Mouse (Mus musculus) left cerebral cortex, postnatal 14 days (tissue): ENCODE results near the gene Spn. TPM values are rescaled to one million over a fixed set of nuclear protein-coding genes. Genes with fewer than 3 reads are reported as not detected.
"Not testable (repeated sequence)": the region's sequence is repeated elsewhere in the genome, so short reads cannot be mapped to it uniquely, and the experiment has no call there.

Experiments
- DNase-seq, 2 experiments: peaks; one replicate each; pipeline ENCODE4 v3.0.0; 2021 to 2022; ENCODE audit warnings: low spot score in 2 of 2, mixed read lengths in 1 of 2
- intact Hi-C: fragments of 180-260 bp; cut with DNase I; formaldehyde crosslinking; loops from one replicate; pipeline ENCODE4 v1.15.1; 2025
- long read RNA-seq, 2 experiments: library from polyadenylated mRNA; stranded (forward); transcript quantifications; one replicate each; pipeline ENCODE4 v2.0.0; 2021
- total RNA-seq, 2 experiments: library from RNA; stranded (reverse); gene quantifications; 2 replicates each; pipeline ENCODE4 v1.2.3; 2021

The Spn gene
- under 1 TPM in 1 of 2 experiments, not detected in 1; 0.11 TPM for total RNA-seq
- long read RNA-seq, experiment 1, result 0 reads
- long read RNA-seq, experiment 2, result 0 reads

DNA sequence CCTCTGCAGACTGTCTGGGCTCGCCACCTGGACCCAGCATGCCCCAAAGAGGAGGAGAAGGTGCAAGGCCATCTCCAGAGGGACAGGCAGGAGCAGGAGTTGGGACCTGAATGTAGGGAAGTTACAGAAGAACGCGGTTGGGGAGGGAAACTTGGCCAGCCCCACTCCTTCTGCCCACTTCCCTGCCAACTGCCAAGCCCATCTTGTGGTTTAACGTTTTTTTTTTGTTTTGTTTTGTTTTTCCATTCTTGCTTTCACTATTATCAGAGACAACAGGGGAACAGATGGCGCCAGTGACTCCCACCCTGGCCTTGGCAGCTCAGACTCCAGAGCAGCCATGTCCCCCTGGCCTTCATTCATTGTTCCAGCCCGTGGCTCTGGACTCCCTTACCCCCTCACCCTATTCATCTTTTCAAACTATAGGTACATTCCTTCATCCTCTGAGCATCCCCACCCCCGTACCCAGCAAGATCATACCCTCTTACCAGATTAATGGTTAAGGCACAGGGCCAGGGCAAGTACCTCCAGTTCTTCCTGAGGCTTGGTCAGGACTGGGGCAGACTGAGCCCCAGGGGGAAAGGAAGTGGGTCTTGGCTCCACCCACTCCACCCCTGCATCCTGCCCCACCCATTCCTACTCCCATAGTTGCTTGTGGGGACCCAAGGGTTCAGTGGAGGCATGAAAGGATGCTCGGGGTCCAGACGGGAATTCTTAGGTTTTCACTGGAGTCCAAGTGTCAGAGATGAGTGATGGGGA, at the start of gene Spn:
Spn (minus strand) TSS at position 562 of the 756 bp plus-strand sequence.
- DNase-seq, result no peak
- intact Hi-C loops, result no loop called here

DNA sequence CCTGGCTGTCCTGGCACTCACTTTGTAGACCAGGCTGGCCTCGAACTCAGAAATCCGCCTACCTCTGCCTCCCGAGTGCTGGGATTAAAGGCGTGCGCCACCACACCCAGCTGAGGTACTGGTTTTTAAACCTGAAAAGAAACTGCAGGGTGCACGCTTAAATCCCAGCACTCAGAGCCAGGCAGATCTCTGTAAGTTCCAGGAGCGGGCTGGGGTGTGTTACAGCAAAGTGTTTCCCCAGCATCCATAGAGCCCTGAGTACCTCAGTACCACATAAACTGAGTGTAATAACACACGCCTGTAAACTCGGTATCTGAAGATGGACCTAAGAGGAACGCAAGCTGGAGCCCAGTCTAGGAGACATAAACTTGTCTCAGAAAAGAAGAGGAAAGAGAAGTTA, 49.7 kb upstream of the Spn start:
- intact Hi-C loops, result no loop called here
- no peak for DNase-seq

DNA sequence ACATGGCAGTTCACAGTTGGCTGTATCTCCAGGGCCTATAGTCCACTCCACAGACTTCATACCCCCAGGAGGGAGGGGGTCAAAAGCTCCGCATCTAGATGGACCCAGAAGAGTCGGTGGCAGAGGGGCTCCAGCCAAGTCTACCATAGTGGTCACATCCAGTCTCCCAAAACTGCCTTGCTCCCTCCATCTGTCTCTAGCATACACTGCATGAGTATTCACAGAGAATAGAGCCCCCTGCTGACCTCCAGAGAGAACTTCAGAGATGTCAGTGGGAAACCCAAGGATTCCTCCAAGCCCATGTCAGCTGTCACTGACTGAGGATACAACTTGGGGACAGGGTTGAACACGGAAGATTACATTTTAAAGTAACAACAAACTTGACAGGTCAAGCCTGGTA, 48.0 kb upstream of the Spn start:
- intact Hi-C loops, result loop anchor here (2.0 kb wide), 1 partner anchor 69 kb away; no protein-coding TSS in a partner anchor
- DNase-seq, result no peak

DNA sequence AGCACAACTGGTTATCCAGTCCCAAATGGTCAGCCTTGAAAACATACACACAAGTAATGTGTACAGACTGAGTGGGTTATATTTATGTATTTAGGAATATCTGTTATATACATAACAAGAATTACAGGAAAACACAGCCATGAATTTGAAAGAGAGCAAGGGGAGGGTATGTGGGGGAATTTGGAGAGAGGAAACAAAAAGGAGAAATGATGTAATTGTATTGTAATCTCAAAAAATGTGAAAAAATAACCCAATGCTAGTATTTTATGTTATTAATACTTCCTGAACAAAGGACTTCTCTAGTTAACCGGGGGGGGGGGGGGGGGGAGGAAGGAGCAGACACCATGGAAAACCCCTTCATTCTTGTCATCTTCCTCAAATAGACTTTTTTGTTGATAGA, 47.1 kb upstream of the Spn start:
- no peak for DNase-seq
- intact Hi-C loops, result loop anchor here (2.0 kb wide), 1 partner anchor 68 kb away; no protein-coding TSS in a partner anchor

DNA sequence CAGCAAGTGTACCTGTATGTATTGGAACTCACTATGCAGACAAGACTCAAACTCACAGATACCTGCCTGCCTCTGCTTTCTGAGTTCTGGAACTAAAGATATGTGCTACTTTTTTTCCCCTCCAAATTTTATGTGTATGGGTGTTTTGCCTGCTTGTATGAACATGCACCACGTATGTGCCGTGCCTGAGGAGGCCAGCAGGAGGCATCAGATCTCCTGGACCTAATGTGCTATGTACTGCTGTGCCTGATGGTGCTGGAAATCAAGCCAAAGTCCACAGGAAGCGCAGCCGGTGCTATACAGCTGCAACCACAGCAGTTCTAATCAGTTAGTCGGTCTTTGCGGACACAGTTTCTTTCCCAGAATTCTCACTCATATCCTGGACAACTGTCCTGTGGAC, 46.2 kb upstream of the Spn start:
- DNase-seq, result no peak
- intact Hi-C loops, result loop anchor here (2.0 kb wide), 1 partner anchor 67 kb away; no protein-coding TSS in a partner anchor

DNA sequence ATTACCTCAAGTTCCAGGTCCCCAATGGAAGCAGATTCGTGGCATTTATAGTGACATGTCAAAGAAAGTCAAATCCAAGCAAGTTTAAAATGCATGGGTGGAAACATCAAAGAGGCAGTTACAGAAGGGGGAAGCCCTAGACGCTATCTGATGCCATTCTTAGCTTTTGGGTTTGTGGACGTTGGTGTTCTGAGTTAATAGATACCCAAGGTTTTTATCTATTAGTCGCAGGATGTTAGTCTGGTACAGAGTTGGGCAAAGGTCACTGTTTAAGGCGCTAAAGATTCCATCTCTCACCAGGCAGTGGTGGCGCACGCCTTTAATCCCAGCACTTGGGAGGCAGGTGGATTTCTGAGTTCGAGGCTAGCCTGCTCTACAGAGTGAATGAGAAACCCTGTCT, 45.7 kb upstream of the Spn start:
- intact Hi-C loops, result no loop called here
- no peak for DNase-seq

DNA sequence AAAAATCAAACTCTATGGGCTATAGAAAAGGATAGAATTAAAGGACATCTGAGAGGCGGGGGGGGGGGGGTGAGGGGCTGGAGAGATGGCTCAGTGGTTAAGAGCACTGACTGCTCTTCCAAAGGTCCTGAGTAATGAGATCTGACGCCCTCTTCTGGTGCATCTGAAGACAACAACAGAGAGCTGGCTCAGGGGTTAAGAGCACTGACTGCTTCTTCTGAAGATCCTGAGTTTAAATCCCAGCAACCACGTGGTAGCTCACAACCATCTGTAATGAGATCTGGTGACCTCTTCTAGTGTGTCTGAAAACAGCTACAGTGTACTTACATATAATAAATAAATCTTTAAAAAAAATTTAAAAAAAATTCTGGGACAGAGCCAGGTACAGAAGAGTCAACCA, 44.1 kb upstream of the Spn start:
- intact Hi-C loops, DNase-seq: not testable (repeated sequence)

DNA sequence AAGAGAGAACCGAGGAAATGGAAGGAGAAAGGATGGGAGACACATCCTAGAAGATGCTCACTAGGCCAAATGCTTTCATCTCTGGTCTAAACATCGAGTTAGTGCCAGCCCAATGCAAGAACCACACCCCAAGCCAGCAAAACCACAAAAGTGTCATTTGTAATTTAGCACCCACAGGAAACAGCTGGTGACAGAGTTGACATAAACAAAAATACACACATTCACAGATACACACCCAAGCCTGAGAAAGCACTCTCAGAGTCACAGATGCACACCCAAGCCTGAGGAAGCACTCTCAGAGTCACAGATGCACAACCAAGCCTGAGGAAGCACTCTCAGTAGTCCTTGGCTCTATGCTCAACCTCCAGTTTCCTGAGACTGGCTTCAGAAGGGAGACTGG, 43.2 kb upstream of the Spn start:
- DNase-seq, result no peak
- intact Hi-C loops, result no loop called here

DNA sequence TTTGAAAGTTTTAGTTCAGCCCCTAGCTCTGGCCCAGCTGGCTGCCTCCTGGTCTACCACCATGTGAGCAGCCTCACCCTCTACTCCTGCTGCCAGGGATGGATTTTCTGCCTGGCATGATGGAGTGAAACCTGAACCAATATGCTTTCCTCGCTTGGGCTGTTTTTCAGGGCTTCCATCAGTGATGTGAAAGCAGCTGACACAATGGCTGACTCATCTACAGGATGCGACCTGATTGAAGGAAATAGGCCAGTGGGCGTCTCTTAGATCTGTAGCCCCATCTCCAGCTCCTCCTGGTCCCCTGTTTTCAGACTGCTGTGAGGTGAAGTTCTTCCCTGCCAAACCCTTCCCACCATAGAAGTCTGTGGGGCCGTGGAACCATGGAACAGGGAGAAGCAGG, 39.3 kb upstream of the Spn start:
- DNase-seq, result no peak
- intact Hi-C loops, result loop anchor here (5.0 kb wide), 1 partner anchor 35 kb away; no protein-coding TSS in a partner anchor

DNA sequence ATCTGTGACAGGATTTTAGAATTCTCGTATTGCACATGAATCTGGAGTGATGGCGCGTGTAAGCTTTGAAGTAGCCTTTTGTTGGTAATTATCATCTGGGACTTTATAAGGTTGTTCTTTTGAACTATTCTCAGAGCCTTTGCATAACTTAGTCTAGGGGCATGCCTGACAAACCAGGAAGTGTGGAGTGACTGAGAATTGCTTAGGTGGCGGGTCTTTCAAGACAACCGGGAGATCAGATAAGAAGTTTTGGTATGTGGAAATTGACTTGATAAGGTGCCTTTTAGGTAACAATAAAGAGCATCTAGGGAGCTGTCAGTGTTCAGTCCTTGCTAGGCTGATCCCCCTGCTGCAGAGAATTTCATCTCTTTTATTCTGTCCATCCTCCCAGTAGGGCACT, 28.9 kb upstream of the Spn start:
- no peak for DNase-seq
- intact Hi-C loops, result no loop called here

DNA sequence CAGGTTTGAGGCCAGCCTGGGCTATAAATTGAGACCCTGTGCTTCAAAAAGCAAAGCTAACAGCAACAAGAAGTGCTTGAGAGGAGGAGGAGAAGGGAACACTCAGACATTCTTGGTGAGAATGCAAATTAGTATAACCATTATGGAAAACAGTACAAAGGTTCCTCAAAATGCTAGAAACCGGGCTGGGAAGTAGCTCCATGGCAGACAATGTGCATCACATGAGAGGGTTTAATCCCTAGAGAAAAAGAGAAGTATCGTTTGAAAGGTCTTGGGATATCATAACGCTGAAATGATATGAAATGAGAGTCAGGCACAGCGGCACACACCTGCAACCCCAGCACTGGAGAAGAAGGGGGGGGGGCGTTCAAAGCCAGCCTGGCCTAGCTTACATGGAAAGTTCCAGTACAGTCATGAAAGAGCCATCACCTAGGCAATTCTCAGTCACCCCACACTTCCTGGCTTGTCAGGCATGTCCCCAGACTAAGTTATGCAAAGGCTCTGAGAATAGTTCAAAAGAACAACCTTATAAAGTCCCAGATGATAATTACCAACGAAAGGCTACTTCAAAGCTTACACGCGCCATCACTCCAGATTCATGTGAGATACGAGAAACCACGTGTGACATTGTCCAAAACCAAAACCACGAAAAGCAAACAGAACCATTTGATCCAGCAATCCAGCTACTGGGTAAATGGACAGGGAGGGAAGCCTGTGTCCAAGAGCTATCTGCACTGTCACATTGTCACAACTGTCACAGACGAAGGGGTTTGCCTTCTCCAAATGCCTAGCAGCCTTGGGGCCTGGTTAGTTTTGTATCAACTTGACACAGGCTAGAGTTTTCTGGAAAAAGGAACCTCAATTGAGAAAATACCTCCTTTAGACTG, 28.2 kb upstream of the Spn start:
- DNase-seq, result no peak
- intact Hi-C loops, result no loop called here

DNA sequence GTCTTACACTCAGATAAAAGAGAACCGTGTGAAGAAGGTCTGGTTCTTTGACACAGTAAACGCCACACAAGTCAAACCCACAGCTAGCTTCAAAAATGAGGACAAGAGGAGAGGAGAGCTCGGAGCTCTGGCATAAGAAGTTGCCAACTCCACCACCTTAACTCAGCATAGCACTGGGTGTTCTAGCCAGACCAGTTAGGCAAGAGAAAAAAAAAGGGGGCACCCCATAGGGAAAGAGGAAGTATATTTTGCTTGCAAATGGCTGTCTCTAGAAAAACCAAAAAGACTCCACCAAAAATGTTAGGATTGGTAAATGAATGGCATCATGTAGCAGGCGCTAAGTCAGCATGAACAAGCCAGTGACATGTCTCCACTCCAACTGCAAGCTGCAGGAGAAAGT, 26.4 kb upstream of the Spn start:
- no peak for DNase-seq
- intact Hi-C loops, result no loop called here

DNA sequence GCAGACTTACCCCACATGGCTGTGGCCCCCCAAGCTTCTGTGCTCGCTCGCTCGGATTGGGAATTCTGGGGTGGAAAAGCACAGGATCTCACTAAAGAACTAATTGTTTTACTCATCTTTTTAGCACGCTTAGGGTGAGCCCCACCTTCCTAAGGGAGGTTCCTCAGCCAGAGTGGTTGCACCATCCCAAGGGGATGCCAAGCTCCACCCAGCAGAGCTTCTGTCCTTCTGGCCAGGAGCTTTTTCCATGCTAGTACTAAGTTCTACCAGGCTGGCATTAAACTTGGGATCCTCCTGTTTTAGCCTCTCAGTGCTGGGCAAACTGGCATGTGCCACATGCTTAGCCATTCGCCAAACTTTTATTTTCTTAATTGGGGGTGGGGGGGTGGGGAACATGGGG, 24.9 kb upstream of the Spn start:
- intact Hi-C loops, result no loop called here

DNA sequence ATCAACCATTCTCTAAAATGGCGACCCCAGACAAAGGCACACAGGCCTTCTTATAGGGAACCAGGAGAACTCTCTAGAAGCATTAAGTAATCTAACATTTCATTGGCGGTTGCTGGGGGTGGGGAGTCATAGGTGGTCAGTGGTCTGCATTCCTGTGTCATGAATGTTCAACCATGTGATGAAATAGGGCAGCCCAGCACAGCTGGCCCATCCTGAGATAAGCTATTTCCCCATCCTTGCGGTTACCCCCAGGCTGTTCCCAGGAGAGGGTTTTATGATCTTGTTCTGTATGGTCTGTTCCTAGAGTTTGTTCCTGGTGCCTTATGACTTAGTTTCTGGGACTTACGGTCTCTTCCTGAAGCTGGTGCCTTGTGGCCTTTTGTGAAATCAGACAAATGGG, 19.9 kb upstream of the Spn start:
- intact Hi-C loops, result no loop called here
- DNase-seq, result no peak

More for the DNA sequence above, 24.9 kb upstream of the Spn start:
- no peak for DNase-seq

DNA sequence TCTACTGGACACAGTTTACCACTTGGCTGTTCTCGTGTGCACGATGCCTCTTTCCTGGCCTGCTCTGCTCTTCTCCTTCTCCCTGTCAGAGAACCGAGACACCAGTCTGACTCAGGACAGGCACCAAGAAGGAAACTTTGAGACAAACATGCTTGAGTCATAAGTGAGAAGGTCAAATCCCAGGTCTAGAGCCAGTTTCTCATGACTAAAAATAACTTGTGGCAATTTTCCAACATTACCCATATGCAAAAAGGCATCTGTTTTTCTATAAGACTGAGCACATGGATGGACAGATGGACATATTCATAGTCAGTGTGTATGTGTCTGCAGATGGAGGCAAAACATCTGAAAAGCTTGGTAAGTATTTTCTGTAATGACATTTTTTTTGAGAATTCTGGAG, 15.9 kb upstream of the Spn start:
- no peak for DNase-seq
- intact Hi-C loops, result no loop called here

DNA sequence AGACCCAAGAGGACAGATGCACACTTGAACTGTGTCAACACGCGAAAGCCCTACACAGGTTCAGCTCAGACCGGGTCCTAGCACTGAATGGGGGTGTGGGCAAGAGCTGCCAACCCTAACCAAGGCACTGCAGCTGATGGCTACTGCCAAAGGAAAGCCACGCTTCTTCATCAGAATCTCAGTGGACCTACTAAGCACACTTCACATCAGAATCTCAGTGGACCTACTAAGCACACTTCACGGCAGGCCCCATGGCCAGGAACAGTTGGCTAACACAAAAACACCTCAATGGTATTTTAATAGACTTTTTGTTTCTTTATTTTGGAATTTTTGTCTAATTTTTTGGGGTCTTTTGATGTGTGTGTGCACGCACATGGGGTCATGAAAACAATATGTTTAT, 14.8 kb upstream of the Spn start:
- intact Hi-C loops, result no loop called here
- no peak for DNase-seq

DNA sequence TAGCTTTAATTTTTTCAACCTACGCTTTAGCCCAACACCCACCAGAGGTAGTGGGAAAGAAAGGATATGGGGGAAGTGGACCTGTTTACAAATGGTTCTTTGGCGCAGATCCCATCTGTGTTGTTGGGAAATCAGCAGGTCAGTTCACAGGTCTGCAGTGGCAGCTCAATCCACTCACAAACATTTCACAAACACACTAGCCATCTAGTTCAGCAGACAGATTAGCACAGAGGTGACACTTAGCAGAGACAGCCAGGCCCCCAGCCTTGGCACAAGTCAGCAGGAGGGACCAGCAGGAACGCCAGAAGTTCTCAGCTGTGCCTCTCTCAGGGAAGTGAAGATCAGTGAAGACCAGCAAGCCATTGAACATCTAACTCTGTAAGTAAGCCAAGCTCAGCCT, 10.3 kb upstream of the Spn start:
- no peak for DNase-seq
- intact Hi-C loops, result no loop called here

DNA sequence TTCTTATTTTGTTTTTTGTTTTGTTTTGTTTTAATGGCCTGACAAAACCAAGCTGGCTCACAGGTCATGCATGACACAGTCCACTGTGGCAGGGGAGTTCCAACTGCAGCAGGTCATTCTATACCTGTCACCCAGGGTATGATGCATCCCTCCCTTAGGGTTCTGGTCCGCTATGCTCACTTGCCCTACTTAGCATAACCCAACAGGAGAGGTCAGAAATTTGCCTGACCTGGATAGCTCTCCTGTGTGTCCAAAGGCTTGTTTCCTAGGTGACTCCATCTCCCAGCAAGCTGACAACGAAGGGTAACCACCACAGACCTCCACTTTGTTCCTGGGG, 8.6 kb upstream of the Spn start:
- DNase-seq, result no peak
- intact Hi-C loops, result no loop called here

DNA sequence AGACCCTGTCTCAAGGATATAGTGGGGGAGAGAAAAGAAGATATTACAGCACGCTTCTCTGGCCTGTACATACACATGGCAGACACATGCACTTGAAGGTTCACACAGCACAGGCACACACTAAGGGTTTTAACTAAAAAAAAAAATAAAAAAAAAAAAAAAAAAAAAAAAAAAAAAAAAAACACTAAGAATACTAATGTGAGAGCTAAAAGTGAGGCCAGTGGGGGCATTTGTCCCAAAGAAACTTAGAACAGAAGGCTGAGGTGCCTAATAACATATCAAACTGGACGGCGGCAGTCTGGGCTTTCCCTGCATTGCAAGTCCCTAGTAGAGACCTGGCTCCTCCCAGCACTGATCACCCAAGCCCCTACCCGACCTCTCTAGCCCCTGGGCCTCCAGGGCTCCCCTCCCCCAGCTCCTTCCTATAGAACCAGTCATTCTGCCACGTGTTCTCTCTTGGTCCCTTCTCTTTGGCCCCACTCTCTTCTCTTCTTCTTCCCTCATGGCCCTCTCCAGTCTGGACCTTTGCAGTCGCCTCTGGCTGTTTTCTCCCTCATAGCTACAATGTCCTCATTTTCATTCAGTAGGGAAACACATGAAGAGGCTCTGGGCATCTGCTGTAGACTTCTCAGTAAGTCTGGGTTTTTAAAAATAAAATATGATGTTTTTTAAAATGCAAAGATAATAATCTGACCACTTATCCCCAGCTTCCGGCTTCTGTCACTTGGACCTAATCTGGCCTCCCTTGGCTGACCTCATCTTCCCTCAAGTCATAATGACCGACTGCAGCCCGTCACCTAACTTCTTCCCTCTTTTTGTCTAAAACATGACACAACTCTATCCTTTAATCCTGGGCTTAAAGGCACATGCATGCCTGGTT, 8.0 kb upstream of the Spn start:
- intact Hi-C loops, result no loop called here
- no peak for DNase-seq

DNA sequence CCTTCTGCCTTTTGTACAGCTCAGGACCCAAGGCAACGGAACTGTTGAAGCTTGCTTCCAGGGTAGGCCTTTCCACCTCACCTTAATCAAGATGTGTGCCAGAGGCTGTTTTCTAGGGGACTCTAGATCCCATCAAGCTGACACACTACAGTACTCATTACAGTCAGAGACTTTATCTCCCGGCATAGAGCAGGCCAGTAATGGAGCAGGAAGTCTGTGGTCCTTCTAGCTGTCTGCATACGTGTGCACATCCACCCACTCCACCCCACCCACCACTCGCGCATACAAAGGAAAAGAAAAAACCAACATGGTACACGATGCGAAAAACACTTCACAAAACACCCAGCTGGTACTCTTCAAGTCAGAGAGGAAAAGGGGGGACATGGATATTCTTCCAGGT, 6.8 kb upstream of the Spn start:
- DNase-seq, result no peak
- intact Hi-C loops, result loop anchor here (5.0 kb wide), 1 partner anchor 33 kb away; no protein-coding TSS in a partner anchor
